Mouse (Mus musculus): Measurements from ENCODE around the gene Taf5. TPM values are rescaled to one million over a fixed set of nuclear protein-coding genes. Genes with fewer than 3 reads are reported as not detected.

Gene Taf5
- 6.4 and 6.6 TPM in 2 replicates for polyA plus RNA-seq (2015; fragmentation: Nextera tagmentation; extraction: Ambion mirVana)

DNA sequence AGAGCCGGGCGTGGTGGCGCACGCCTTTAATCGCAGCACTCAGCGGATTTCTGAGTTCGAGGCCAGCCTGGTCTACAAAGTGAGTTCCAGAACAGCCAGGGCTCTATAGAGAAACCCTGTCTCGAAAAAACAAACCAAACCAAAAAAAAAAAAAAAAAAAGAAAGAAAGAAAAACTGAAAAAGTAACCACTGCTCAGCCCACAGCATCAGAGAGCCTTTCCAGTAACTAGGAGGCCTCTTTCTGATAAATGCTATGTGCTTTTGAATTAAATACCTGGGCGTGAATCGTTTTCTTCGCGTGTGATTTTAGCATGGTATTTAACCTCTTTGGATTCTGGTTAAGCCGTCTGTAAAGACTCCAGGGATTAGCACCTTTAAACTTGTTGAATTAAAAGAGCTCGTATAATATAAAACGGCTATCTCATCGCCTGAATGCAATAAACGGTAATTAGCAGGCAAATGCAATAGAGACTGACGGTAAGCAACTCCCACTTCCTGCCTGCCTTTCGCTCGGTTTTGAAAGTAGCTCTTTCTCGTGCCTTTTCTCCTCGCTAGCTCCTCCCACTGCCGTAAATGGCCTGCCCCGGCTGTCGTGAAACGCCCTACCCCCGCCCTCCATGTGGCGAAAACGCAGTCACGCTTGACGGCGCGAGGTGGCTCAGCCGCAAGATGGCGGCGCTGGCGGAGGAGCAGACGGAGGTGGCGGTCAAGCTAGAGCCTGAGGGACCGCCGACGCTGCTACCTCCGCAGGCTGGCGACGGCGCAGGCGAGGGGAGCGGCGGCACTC is at the start of gene Taf5:
Gene Taf5, plus strand, starts transcription at position 651 of the 787 bp plus-strand sequence.
- Histone ChIP-seq H3K9me3 (no peaks in the 10 kb centered on the region), H3K4me3 (peak within 1 kb of the TSS; percentile 99), H3K9ac (peak within 1 kb of the TSS; percentile 90), H3K27ac (peak within 1 kb of the TSS; percentile 89), H3K36me3 (replicated peaks) (peaks cover 7% of the 10 kb centered on the region), H3K27me3 (replicated peaks) (no peaks in the 10 kb centered on the region), H3K4me2 (peak within 1 kb of the TSS; percentile 75), H3K4me1 (peaks cover 12% of the 10 kb centered on the region)
- 11% methylated on average over 49 of the region's 49 CpGs for WGBS
- peak; percentile 88 for ATAC-seq (replicated peaks)

DNA sequence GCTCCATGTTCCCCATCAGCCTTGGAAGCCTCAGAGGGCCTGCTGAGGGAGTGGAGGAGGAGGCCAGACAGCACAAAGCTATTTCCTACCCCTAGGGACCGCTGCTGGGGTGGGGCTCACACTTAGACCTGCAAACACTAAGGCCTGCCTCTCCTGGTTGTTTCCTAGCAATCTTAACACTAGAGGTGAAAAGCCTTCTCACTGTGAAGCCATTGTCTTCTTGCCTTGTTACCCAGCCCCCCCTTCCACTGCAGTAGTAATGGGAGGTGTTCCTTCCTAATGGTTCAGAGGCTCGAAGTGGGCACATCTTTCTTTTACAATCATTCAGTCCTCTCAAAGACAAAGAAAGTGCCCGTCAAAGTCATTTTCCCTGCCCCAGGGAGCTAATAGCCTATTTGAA is 49.7 kb upstream of the Taf5 start:
- H3K27me3 ChIP-seq (replicated peaks): no peaks in the 10 kb centered on the region
- peak overlapping the region; percentile 61 for H3K9ac ChIP-seq
- peak overlapping the region; percentile 89 for H3K4me3 ChIP-seq
- H3K9me3 ChIP-seq: no peaks in the 10 kb centered on the region
- peak overlapping the region; percentile 73 for H3K4me2 ChIP-seq
- H3K27ac ChIP-seq: peak overlapping the region; percentile 82
- H3K4me1 ChIP-seq: peaks cover 32% of the 10 kb centered on the region
- 2% methylated on average over 3 of the region's 3 CpGs for WGBS
- ATAC-seq (replicated peaks): no peak
- peaks cover 17% of the 10 kb centered on the region for H3K36me3 ChIP-seq (replicated peaks)

DNA sequence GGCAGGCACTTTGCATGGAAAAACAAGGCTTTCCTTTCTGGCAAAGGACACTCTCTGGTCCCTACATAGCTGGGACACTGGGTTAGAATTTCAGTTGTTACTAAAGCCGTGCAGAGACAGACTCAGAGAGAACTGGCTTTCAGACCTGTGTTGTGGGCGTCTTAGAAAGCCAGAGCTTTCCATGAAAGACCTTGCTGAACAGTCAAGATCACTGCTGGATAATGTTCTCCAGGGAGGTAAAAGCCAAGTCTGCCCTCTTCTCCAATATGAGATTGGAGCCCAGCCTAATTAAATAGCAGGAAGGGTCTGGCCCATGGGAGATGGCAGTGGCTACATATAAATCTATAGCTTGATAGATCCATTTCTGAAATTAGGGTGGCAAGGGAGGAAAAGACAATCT is 49.2 kb upstream of the Taf5 start:
- peak overlapping the region; percentile 73 for H3K4me2 ChIP-seq
- H3K9ac ChIP-seq: peak overlapping the region; percentile 61
- no peaks in the 10 kb centered on the region for H3K9me3 ChIP-seq
- H3K27me3 ChIP-seq (replicated peaks): no peaks in the 10 kb centered on the region
- ATAC-seq (replicated peaks): no peak
- peaks cover 29% of the 10 kb centered on the region for H3K4me1 ChIP-seq
- 19% methylated on average over 2 of the region's 2 CpGs for WGBS
- H3K4me3 ChIP-seq: peak overlapping the region; percentile 89
- H3K27ac ChIP-seq: peak overlapping the region; percentile 82
- H3K36me3 ChIP-seq (replicated peaks): peaks cover 22% of the 10 kb centered on the region

DNA sequence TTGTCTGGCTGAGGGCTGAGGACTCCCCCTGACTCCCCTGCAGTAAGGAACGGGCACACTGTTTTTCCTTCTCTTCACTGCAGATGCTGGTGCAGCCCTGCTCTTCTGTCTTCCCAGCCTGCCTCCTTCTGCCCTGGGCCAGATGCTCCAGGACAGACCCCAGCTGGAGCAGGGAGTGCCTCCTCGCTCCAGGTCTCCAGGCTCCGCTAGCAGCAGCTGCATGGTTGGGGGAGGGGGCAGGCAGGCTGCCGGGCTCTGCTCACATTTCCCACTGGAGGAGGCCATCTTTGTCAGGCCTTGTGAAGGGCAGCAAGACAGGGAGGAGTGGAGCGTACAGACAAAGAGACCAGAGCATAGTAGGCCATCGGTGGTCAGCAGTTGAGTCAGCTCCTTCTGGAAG is 48.2 kb upstream of the Taf5 start:
- 8% methylated on average over 6 of the region's 6 CpGs for WGBS
- peak overlapping the region; percentile 82 for H3K27ac ChIP-seq
- peaks cover 26% of the 10 kb centered on the region for H3K4me1 ChIP-seq
- peaks cover 31% of the 10 kb centered on the region for H3K36me3 ChIP-seq (replicated peaks)
- peak overlapping the region; percentile 89 for H3K4me3 ChIP-seq
- no peaks in the 10 kb centered on the region for H3K27me3 ChIP-seq (replicated peaks)
- H3K9me3 ChIP-seq: no peaks in the 10 kb centered on the region
- H3K9ac ChIP-seq: peak overlapping the region; percentile 61
- ATAC-seq (replicated peaks): no peak
- H3K4me2 ChIP-seq: peak overlapping the region; percentile 73

DNA sequence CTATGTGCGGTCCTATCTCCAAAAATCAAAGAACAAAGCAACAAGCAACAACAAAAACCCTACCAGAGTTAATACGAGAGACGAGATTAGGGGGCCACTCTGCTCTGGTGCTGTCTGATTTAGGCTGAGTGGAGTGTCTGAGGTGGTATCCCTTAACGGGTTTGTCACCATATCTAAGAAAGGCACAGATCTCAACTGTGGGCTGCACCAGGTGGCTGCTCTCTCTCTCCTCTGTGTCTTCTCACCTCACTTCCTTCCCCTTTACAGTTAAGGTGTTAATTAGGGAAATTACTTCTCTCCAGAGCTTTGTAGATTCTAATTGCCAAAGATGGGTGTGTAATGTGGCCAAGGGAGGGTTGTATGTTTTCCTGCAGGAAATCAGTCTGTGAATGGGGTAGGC is 44.8 kb upstream of the Taf5 start:
- ATAC-seq (replicated peaks): no peak
- H3K4me3 ChIP-seq: no peak overlapping the region
- no peak overlapping the region for H3K4me2 ChIP-seq
- no peaks in the 10 kb centered on the region for H3K9me3 ChIP-seq
- no peak overlapping the region for H3K27ac ChIP-seq
- peaks cover 26% of the 10 kb centered on the region for H3K4me1 ChIP-seq
- H3K36me3 ChIP-seq (replicated peaks): peaks cover 51% of the 10 kb centered on the region
- WGBS: 93% methylated on average over 4 of the region's 4 CpGs
- H3K9ac ChIP-seq: no peak overlapping the region
- H3K27me3 ChIP-seq (replicated peaks): no peaks in the 10 kb centered on the region

DNA sequence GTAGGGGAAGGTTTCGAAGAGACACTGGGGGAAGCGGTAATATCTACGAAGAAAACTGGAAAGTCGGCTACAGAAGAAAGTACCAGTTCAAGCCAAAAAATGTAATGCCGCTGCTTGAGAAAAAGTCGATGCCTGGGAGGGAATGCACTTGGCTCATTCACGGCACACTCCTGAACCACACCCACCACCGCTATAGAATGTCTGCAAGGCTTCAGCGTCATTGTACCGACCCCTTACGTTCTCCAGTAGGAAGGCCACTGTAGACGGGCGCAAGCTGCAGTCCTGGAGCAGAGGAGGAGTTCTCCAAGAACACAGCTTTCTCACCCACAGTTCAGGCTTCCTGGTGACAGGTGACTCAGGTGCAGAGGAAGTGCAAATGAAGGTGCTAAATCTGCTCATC is 44.0 kb upstream of the Taf5 start:
- no peak for ATAC-seq (replicated peaks)
- H3K27ac ChIP-seq: no peak overlapping the region
- WGBS: 88% methylated on average over 13 of the region's 13 CpGs
- no peaks in the 10 kb centered on the region for H3K9me3 ChIP-seq
- H3K27me3 ChIP-seq (replicated peaks): no peaks in the 10 kb centered on the region
- H3K4me1 ChIP-seq: peaks cover 26% of the 10 kb centered on the region
- H3K4me3 ChIP-seq: no peak overlapping the region
- H3K9ac ChIP-seq: no peak overlapping the region
- peaks cover 51% of the 10 kb centered on the region for H3K36me3 ChIP-seq (replicated peaks)
- H3K4me2 ChIP-seq: no peak overlapping the region

DNA sequence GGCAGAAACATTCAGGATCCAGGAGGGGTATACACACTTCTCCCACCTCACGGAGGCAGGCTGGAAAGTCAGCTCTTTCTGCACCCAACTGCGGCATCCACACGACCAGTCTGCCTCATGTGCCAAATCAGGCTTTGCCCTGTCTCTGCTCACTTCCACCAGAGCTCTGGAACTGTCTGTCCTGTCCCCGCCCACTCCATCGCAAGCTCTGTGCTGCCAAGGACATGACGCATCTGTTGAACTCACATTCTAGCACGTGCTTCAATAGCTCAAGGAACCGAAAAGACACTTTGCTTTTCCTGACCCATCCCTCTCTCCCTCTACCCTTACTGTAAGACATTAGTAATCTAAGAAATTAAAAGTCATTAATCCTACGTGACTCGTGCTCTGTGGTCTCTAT is 42.6 kb upstream of the Taf5 start:
- no peaks in the 10 kb centered on the region for H3K27me3 ChIP-seq (replicated peaks)
- peaks cover 51% of the 10 kb centered on the region for H3K36me3 ChIP-seq (replicated peaks)
- no peak overlapping the region for H3K4me3 ChIP-seq
- H3K27ac ChIP-seq: no peak overlapping the region
- H3K9me3 ChIP-seq: no peaks in the 10 kb centered on the region
- ATAC-seq (replicated peaks): no peak
- H3K9ac ChIP-seq: no peak overlapping the region
- no peak overlapping the region for H3K4me2 ChIP-seq
- peaks cover 12% of the 10 kb centered on the region for H3K4me1 ChIP-seq
- WGBS: 89% methylated on average over 10 of the region's 10 CpGs

DNA sequence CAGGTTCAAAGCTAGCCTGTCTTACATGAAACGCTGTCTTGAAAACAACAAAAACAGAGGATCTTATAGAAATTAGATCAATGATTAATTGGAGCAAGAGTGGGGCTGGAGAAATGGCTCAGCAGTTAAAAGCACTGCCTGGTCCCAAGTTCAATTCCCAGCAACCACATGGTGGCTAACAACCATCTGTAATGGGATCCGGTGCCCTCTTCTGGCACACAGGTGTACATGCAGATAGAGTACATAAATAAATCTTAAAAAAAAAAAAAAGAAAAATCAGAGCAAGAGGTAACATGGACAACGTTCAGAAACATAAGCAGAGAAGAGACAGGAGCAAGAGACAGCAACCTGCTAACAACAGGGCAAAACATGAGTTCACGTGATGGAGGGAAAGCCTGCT is 41.0 kb upstream of the Taf5 start:
- H3K27me3 ChIP-seq (replicated peaks): no peaks in the 10 kb centered on the region
- no peaks in the 10 kb centered on the region for H3K9me3 ChIP-seq
- no peak overlapping the region for H3K27ac ChIP-seq
- no peak overlapping the region for H3K4me3 ChIP-seq
- H3K4me2 ChIP-seq: no peak overlapping the region
- no peaks in the 10 kb centered on the region for H3K4me1 ChIP-seq
- H3K36me3 ChIP-seq (replicated peaks): peaks cover 44% of the 10 kb centered on the region
- WGBS: 88% methylated on average over 4 of the region's 4 CpGs
- H3K9ac ChIP-seq: no peak overlapping the region
- ATAC-seq (replicated peaks): no peak

DNA sequence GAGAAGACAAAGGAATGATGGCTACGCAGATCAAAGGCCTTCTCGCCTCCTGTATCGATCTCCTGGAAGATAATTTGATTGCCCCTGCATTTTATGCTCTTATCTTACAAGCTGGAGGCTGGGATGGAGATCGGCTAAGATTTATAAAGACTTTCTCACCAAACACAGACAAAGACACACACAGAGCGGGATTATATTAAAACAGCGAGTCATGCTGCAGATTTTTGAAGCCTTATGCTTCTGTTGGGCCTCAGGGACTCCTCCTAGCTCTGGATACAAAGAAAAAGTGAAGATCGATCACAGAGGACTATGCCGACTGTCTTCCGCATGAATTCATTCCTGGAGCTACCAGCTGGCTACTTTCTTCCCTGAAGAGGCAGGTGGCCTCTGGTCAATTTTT is 37.8 kb upstream of the Taf5 start:
- Histone ChIP-seq H3K9ac (no peak overlapping the region), H3K36me3 (replicated peaks) (peaks cover 26% of the 10 kb centered on the region), H3K27me3 (replicated peaks) (no peaks in the 10 kb centered on the region), H3K9me3 (no peaks in the 10 kb centered on the region), H3K27ac (peak overlapping the region; percentile 60), H3K4me2 (no peak overlapping the region), H3K4me3 (no peak overlapping the region), H3K4me1 (no peaks in the 10 kb centered on the region)
- no peak for ATAC-seq (replicated peaks)
- 46% methylated on average over 9 of the region's 9 CpGs for WGBS

DNA sequence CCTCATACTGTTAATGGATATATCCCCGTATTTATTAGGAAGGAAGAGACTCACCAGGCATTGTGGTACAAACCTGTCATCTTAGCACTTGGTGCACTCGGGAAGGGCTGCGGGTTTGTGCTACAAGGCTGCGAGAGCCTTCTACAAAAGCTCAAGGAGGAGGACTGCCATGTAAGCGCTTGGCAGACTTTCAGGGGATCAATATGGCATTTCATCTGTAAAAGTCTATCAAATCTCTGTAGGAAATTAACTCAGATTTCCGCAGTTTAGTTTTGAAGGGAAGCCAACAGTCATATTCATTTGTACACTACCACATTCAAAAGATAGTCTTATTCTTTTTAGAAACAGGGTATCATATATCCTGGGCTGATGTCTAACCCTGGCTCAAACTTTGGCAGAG is 35.8 kb upstream of the Taf5 start:
- peaks cover 21% of the 10 kb centered on the region; the same call in 1 of the 2 replicates for H3K36me3 ChIP-seq (replicated peaks)

DNA sequence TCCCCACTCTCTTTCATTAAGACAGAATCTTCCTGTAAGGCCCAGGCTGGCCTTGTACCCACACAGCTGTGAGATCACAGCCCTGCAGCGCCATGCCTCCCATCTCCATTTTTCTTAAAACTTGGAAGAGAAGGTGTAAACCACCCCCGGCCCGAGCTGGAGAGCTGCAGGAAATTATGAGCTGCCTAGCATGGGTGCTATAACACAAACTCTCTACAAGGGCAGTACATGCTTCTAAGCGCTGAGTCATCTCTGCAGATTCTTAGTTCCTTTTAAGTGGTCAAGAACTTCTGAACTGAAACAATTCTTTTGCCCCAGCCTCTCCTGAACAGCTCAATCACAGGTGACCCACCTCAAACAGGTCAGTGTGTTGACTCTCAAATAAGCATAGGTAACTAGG is 32.6 kb upstream of the Taf5 start:
- H3K27ac ChIP-seq: no peak overlapping the region
- H3K9ac ChIP-seq: no peak overlapping the region
- ATAC-seq (replicated peaks): no peak
- no peaks in the 10 kb centered on the region for H3K4me1 ChIP-seq
- H3K4me2 ChIP-seq: no peak overlapping the region
- H3K27me3 ChIP-seq (replicated peaks): no peaks in the 10 kb centered on the region
- 93% methylated on average over 4 of the region's 4 CpGs for WGBS
- H3K4me3 ChIP-seq: no peak overlapping the region
- H3K9me3 ChIP-seq: no peaks in the 10 kb centered on the region
- peaks cover 31% of the 10 kb centered on the region; the same call in 1 of the 2 replicates for H3K36me3 ChIP-seq (replicated peaks)

More for the DNA sequence above, 35.8 kb upstream of the Taf5 start:
- Histone ChIP-seq H3K4me1 (no peaks in the 10 kb centered on the region), H3K9ac (no peak overlapping the region), H3K27ac (no peak overlapping the region), H3K9me3 (no peaks in the 10 kb centered on the region), H3K27me3 (replicated peaks) (no peaks in the 10 kb centered on the region), H3K4me2 (no peak overlapping the region), H3K4me3 (no peak overlapping the region)
- whole genome bisulfite sequencing: 90% methylated on average over 6 of the region's 6 CpGs
- ATAC-seq (replicated peaks): no peak

DNA sequence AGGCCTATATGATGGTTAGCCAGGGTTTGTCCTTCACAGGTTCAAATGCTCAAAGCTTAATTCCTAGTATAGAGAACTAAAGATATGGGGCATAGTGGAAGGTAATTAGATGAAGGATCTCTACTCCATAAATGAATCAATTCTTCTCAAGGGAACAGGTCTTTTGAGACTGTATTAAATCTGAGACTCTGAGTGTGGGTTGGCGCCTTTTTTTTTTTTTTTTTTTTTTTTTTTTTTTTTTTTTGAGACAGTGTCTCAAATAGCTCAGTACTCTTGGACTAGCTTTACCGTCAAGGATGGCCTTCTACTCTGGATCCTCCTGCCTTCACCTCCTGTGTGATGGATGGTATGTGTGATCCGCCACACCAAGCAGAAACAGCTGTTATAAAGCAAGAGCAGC is 30.9 kb upstream of the Taf5 start:
- H3K4me3 ChIP-seq: no peak overlapping the region
- no peaks in the 10 kb centered on the region for H3K27me3 ChIP-seq (replicated peaks)
- no peak for ATAC-seq (replicated peaks)
- no peaks in the 10 kb centered on the region for H3K9me3 ChIP-seq
- no peak overlapping the region for H3K27ac ChIP-seq
- H3K4me1 ChIP-seq: no peaks in the 10 kb centered on the region
- 94% methylated on average over 3 of the region's 3 CpGs for WGBS
- H3K9ac ChIP-seq: no peak overlapping the region
- peaks cover 31% of the 10 kb centered on the region; the same call in 1 of the 2 replicates for H3K36me3 ChIP-seq (replicated peaks)
- no peak overlapping the region for H3K4me2 ChIP-seq

Data from midbrain, embryonic 15.5 days (tissue).